11 mouse cellular contexts compared by ENCODE assay signal in the genomic region with DNA sequence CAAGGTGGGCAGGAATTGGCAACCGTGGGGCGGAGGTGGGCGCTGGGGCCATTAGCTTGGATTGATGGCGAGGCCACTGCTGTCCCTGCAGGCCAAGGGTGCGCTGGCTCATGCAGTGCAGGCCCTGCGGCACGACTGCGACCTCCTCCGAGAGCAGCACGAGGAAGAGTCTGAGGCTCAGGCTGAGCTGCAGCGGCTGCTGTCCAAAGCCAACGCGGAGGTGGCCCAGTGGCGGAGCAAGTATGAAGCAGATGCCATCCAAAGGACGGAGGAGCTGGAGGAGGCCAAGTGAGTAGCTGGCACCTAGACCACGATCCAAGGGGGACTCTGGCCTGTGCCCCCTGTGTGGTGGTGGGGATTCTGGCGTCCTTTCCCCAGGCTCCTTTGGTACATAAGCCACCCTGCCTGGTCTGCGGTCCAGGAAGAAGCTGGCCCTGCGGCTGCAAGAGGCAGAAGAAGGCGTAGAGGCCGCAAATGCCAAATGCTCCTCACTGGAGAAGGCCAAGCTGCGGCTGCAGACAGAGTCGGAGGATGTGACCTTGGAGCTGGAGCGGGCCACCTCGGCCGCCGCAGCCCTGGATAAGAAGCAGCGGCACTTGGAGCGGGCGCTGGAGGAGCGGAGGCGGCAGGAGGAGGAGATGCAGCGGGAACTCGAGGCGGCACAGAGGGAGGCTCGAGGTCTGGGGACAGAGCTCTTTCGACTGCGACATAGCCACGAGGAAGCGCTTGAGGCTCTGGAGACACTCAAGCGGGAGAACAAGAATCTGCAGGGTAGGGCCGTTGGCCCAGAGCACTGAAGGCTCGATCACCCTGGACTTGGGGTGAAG. TPM values are rescaled to one million over a fixed set of nuclear protein-coding genes. Genes with fewer than 3 reads are reported as not detected.
DNase-seq lines count a peak whose midpoint lies in the region; ATAC-seq and TF ChIP-seq lines count a peak whose summit lies in the region.
"Had no signal": no experiment of that assay in that cellular context is flagged by ENCODE, and none has a peak within 500 bp of the region (broad histone marks: within the 10 kb centered on the region; RNA-seq: fewer than 3 reads in every experiment).

No protein-coding gene starts in this region.

- WGBS in intestine, embryonic 14.5 days, result 40% methylated on average over 43 of the region's 43 CpGs
- WGBS in intestine, embryonic 16.5 days, result 48% methylated on average over 43 of the region's 43 CpGs
- WGBS in limb, embryonic 14.5 days, result 21% methylated on average over 41 of the region's 43 CpGs

- in situ Hi-C loops in ES-E14 (cut with MboI; ENCODE audit: low sequenced_read_pairs in 2 of 2, unreplicated experiment in 2 of 2), result no loop called here

- H3K27ac ChIP-seq in intestine, embryonic 14.5 days (ENCODE audit: low read depth), result no peak overlapping the region
- H3K27ac ChIP-seq in intestine, embryonic 16.5 days (ENCODE audit: low read length), result no peak overlapping the region
- no peak overlapping the region for H3K27ac ChIP-seq in ES-E14 (ENCODE audit: insufficient read depth, low read depth, low read length, poor library complexity, severe bottlenecking)
- no peak overlapping the region for H3K27ac ChIP-seq in limb, embryonic 14.5 days (replicated peaks; ENCODE audit: low read depth, low read length)
- H3K27ac ChIP-seq: hindbrain, embryonic 15.5 days; liver, embryonic 12.5 days had no signal

- no peak for TF ChIP-seq POLR2A in limb, embryonic 14.5 days (IDR thresholded peaks at IDR 0.05; ENCODE audit: borderline replicate concordance, extremely low read depth, insufficient read depth, insufficient read length)

- no peak for ATAC-seq in intestine, embryonic 14.5 days (replicated peaks; ENCODE audit: low FRiP score, low TSS enrichment, low read depth)
- ATAC-seq in intestine, embryonic 16.5 days, result no peak
- ATAC-seq in common myeloid progenitor, adult 5-6 weeks (replicated peaks; ENCODE audit: low read depth, poor library complexity, severe bottlenecking), result 0 out of 2 replicates have a peak, but pooled peaks have one; percentile 2
- no peak for ATAC-seq in limb, embryonic 14.5 days (ENCODE audit: low FRiP score, low read depth)
- ATAC-seq in activated CD4-positive, CD25-positive, alpha-beta regulatory T cell, adult 4 months, result no peak
- ATAC-seq: liver, embryonic 12.5 days; Patski had no signal

- no peak overlapping the region for H3K4me2 ChIP-seq in intestine, embryonic 14.5 days (ENCODE audit: low read length)
- no peak overlapping the region for H3K4me2 ChIP-seq in intestine, embryonic 16.5 days (ENCODE audit: low read depth, low read length)
- H3K4me2 ChIP-seq in limb, embryonic 14.5 days (replicated peaks; ENCODE audit: low read depth, low read length, severe bottlenecking), result no peak overlapping the region
- H3K4me2 ChIP-seq: hindbrain, embryonic 15.5 days; liver, embryonic 12.5 days had no signal

- H3K4me3 ChIP-seq in intestine, embryonic 14.5 days (ENCODE audit: low read depth, low read length), result no peak overlapping the region
- H3K4me3 ChIP-seq in intestine, embryonic 16.5 days (ENCODE audit: low read length), result no peak overlapping the region
- H3K4me3 ChIP-seq in ES-E14 (ENCODE audit: insufficient read depth in 1 of 2, low read depth in 1 of 2, low read length in 2 of 2, poor library complexity in 1 of 2, severe bottlenecking in 1 of 2), result peak overlapping the region; percentile 44 to 50; a peak in 3 of 4 replicates
- no peak overlapping the region for H3K4me3 ChIP-seq in limb, embryonic 14.5 days (replicated peaks; ENCODE audit: low read length)
- H3K4me3 ChIP-seq: hindbrain, embryonic 15.5 days; liver, embryonic 12.5 days had no signal

- peaks cover 34% of the 10 kb centered on the region for H3K36me3 ChIP-seq in intestine, embryonic 14.5 days (ENCODE audit: control insufficient read depth, insufficient read depth, low read length)
- peaks cover 18% of the 10 kb centered on the region for H3K36me3 ChIP-seq in intestine, embryonic 16.5 days (ENCODE audit: control insufficient read depth, insufficient read depth, low read length)
- H3K36me3 ChIP-seq in ES-E14 (ENCODE audit: control insufficient read depth, insufficient read depth, low read length, poor library complexity, severe bottlenecking), result peaks cover 15% of the 10 kb centered on the region; the same call in 1 of the 2 replicates
- H3K36me3 ChIP-seq in limb, embryonic 14.5 days (ENCODE audit: control insufficient read depth, insufficient read depth, low read length), result peaks cover 58% of the 10 kb centered on the region

- H3K27me3 ChIP-seq in intestine, embryonic 14.5 days (replicated peaks; ENCODE audit: control insufficient read depth, insufficient read depth, low read length), result peaks cover 48% of the 10 kb centered on the region
- H3K27me3 ChIP-seq in intestine, embryonic 16.5 days (replicated peaks; ENCODE audit: control insufficient read depth, insufficient read depth, low read length), result peaks cover 9% of the 10 kb centered on the region; the same call in 1 of the 2 replicates
- peaks cover 70% of the 10 kb centered on the region for H3K27me3 ChIP-seq in limb, embryonic 14.5 days (ENCODE audit: control insufficient read depth, insufficient read depth, low read length)
- H3K27me3 ChIP-seq: Patski had no signal

- H3K4me1 ChIP-seq in intestine, embryonic 14.5 days (replicated peaks; ENCODE audit: control insufficient read depth, insufficient read depth, low read length), result peaks cover 5% of the 10 kb centered on the region
- H3K4me1 ChIP-seq in intestine, embryonic 16.5 days (ENCODE audit: control insufficient read depth, insufficient read depth, low read length), result peaks cover 12% of the 10 kb centered on the region
- H3K4me1 ChIP-seq in ES-E14 (ENCODE audit: control insufficient read depth in 2 of 2, insufficient read depth in 2 of 2, low read length in 2 of 2, poor library complexity in 1 of 2), result peaks cover 0 to 27% of the 10 kb centered on the region in 2 experiments; a peak in 1 of 4 replicates
- H3K4me1 ChIP-seq in limb, embryonic 14.5 days (ENCODE audit: control insufficient read depth, insufficient read depth, low read length), result no peaks in the 10 kb centered on the region

- H3K9ac ChIP-seq in intestine, embryonic 14.5 days (ENCODE audit: low read length), result no peak overlapping the region
- H3K9ac ChIP-seq in intestine, embryonic 16.5 days (ENCODE audit: low read depth, low read length), result no peak overlapping the region
- H3K9ac ChIP-seq in ES-E14 (ENCODE audit: insufficient read depth, low read depth, low read length, poor library complexity, severe bottlenecking), result no peak overlapping the region; the same call in 1 of the 2 replicates
- H3K9ac ChIP-seq in limb, embryonic 14.5 days (ENCODE audit: low read depth, low read length, severe bottlenecking), result 0 out of 2 replicates have a peak overlapping the region, but pooled peaks have one; percentile 7
- H3K9ac ChIP-seq: hindbrain, embryonic 15.5 days; liver, embryonic 12.5 days had no signal

- peak; percentile 60 for DNase-seq in intestine, embryonic 14.5 days (ENCODE audit: low spot score)
- DNase-seq in ES-E14 (ENCODE audit: low read depth, low spot score), result no peak
- no peak for DNase-seq in limb, embryonic 14.5 days (ENCODE audit: low spot score)
- no peak for DNase-seq in layer of hippocampus, postnatal 10 days (ENCODE audit: low spot score in 2 of 2)
- DNase-seq in kidney, adult 11 months, result no peak

- no peaks in the 10 kb centered on the region for H3K9me3 ChIP-seq in intestine, embryonic 14.5 days (ENCODE audit: control insufficient read depth, low read length)
- H3K9me3 ChIP-seq in intestine, embryonic 16.5 days (ENCODE audit: control insufficient read depth, low read length), result no peaks in the 10 kb centered on the region
- H3K9me3 ChIP-seq in ES-E14 (ENCODE audit: control insufficient read depth, insufficient read depth, low read depth, low read length), result no peaks in the 10 kb centered on the region
- H3K9me3 ChIP-seq in limb, embryonic 14.5 days (ENCODE audit: control insufficient read depth, low read length), result no peaks in the 10 kb centered on the region
- H3K9me3 ChIP-seq: hindbrain, embryonic 15.5 days; liver, embryonic 12.5 days had no signal

TF ChIP-seq in ES-E14, 5 proteins besides CTCF, POLR2A, EP300 and RAD21:
- TF ChIP-seq ZNF384 (IDR thresholded peaks at IDR 0.05; ENCODE audit: low read depth, low read length) (no peak), MAFK (IDR thresholded peaks at IDR 0.05; ENCODE audit: insufficient read depth, low read depth, low read length) (no peak), CHD2 (IDR thresholded peaks at IDR 0.05; ENCODE audit: low read depth, low read length) (no peak), ZC3H11A (IDR thresholded peaks at IDR 0.05; ENCODE audit: borderline replicate concordance, low read depth, low read length) (no peak), HCFC1 (IDR thresholded peaks at IDR 0.05; ENCODE audit: borderline replicate concordance, insufficient read depth, low read length) (no peak)
TF ChIP-seq in ES-E14: peak in this region for 0.

RNA-seq across cellular contexts. Expression of a gene that starts 19.8 kb away (rescaled TPM):
- polyA plus RNA-seq in intestine, embryonic 14.5 days (2014; fragmentation: Nextera tagmentation; extraction: Ambion mirVana), result 0.20 and 0.62 TPM in 2 replicates
- polyA plus RNA-seq in intestine, embryonic 16.5 days (2015; fragmentation: Nextera tagmentation; extraction: Ambion mirVana), result 0.77 and 1.3 TPM in 2 replicates
- 5.4 and 8.0 TPM in 2 replicates for total RNA-seq in ES-E14 (2012; rRNA removed)
- 0.05 TPM in 1 of 2 replicates, not detected in the other for total RNA-seq in common myeloid progenitor, adult 5-6 weeks (2017)
- 21.9 and 27.0 TPM in 2 replicates for polyA plus RNA-seq in limb, embryonic 14.5 days (2012; rRNA removed)
- polyA plus RNA-seq in limb, embryonic 14.5 days (2014; fragmentation: Nextera tagmentation; extraction: Ambion mirVana), result 3.6 and 5.0 TPM in 2 replicates
- polyA plus RNA-seq in activated CD4-positive, CD25-positive, alpha-beta regulatory T cell, adult 4 months (2017; shearing (Covaris generic)), result not detected
- total RNA-seq in layer of hippocampus, postnatal 10 days (2021), result 1 to 10 TPM; 2.6 to 4.2 TPM

RNA-seq across cellular contexts. Expression of a gene that starts 38.2 kb away (rescaled TPM):
- 46.1 and 49.6 TPM in 2 replicates for polyA plus RNA-seq in intestine, embryonic 14.5 days (2014; fragmentation: Nextera tagmentation; extraction: Ambion mirVana)
- polyA plus RNA-seq in intestine, embryonic 16.5 days (2015; fragmentation: Nextera tagmentation; extraction: Ambion mirVana), result 143 and 158 TPM in 2 replicates
- total RNA-seq in ES-E14 (2012; rRNA removed), result 17.8 and 27.8 TPM in 2 replicates
- 18.4 and 22.5 TPM in 2 replicates for total RNA-seq in common myeloid progenitor, adult 5-6 weeks (2017)
- 16.3 and 21.3 TPM in 2 replicates for polyA plus RNA-seq in limb, embryonic 14.5 days (2012; rRNA removed)
- polyA plus RNA-seq in limb, embryonic 14.5 days (2014; fragmentation: Nextera tagmentation; extraction: Ambion mirVana), result 24.9 and 28.7 TPM in 2 replicates
- 10 to 100 TPM; 13.8 to 15.7 TPM for polyA plus RNA-seq in activated CD4-positive, CD25-positive, alpha-beta regulatory T cell, adult 4 months (2017; shearing (Covaris generic))
- total RNA-seq in layer of hippocampus, postnatal 10 days (2021), result 10 to 100 TPM; 11.6 to 15.2 TPM

Comparison
In these comparisons a context has a peak if more than half of its experiments do, and no peak if none do; other contexts are left out.
1. H3K4me3 ChIP-seq: peak in ES-E14 (2 of 2); none in intestine, embryonic 14.5 days (single experiment), intestine, embryonic 16.5 days (single experiment) and limb, embryonic 14.5 days (single experiment).